Mouse (Mus musculus): ENCODE measurements around the gene Kifc5b. TPM values are rescaled to one million over a fixed set of nuclear protein-coding genes. Genes with fewer than 3 reads are reported as not detected.

Gene Kifc5b
- total and polyA plus RNA-seq, 2 experiments from 2014 or later: 3.2 to 4.7 TPM

- peak overlapping the region; percentile 78 for H3K27ac ChIP-seq
- TF ChIP-seq CTCF (IDR thresholded peaks at IDR 0.05; ENCODE audit: low read depth): no peak
- 20% methylated on average over 12 of the region's 12 CpGs for WGBS
- H3K27me3 ChIP-seq (ENCODE audit: insufficient read depth, low read length): no peaks in the 10 kb centered on the region
- H3K9ac ChIP-seq (replicated peaks; ENCODE audit: low read length): peak overlapping the region; percentile 59
- peak overlapping the region; percentile 75 for H3K4me2 ChIP-seq (ENCODE audit: low read depth, low read length)
- no peaks in the 10 kb centered on the region for H3K36me3 ChIP-seq (ENCODE audit: insufficient read depth, low read length)
- peaks cover 45% of the 10 kb centered on the region for H3K4me1 ChIP-seq (ENCODE audit: insufficient read depth, low read length)
- H3K4me3 ChIP-seq (ENCODE audit: low read length): no peak overlapping the region
- ATAC-seq (no peak), DNase-seq (ENCODE audit: low spot score) (no peak)
- no peaks in the 10 kb centered on the region for H3K9me3 ChIP-seq (ENCODE audit: low read length)
Measured at GRCm38 (mm10) chr17:26947231-26948100, 30.6 kb downstream of the Kifc5b start.

- ATAC-seq (peak; percentile 33; the same call in 1 of the 2 replicates), DNase-seq (ENCODE audit: low spot score) (peak; percentile 75)
- Histone ChIP-seq H3K36me3 (ENCODE audit: insufficient read depth, low read length) (no peaks in the 10 kb centered on the region; the same call in 1 of the 2 replicates), H3K27ac (peak overlapping the region; percentile 91), H3K4me2 (ENCODE audit: low read depth, low read length) (peak overlapping the region; percentile 89), H3K4me3 (ENCODE audit: low read length) (peak overlapping the region; percentile 69), H3K9ac (replicated peaks; ENCODE audit: low read length) (peak overlapping the region; percentile 74), H3K9me3 (ENCODE audit: low read length) (no peaks in the 10 kb centered on the region), H3K4me1 (ENCODE audit: insufficient read depth, low read length) (peaks cover 50% of the 10 kb centered on the region), H3K27me3 (ENCODE audit: insufficient read depth, low read length) (no peaks in the 10 kb centered on the region)
- 0 out of 2 replicates have a peak, but pooled peaks have one; percentile 22 for TF ChIP-seq CTCF (IDR thresholded peaks at IDR 0.05; ENCODE audit: low read depth)
- WGBS: 2% methylated on average over 41 of the region's 87 CpGs
Measured at GRCm38 (mm10) chr17:26948316-26949050, 31.6 kb downstream of the Kifc5b start.

GRCm38 (mm10) chr17:26949051-26949577, 32.2 kb downstream of the Kifc5b start:
- no peaks in the 10 kb centered on the region; the same call in 1 of the 2 replicates for H3K36me3 ChIP-seq (ENCODE audit: insufficient read depth, low read length)
- 5% methylated on average over 12 of the region's 14 CpGs for WGBS
- peak; percentile 69 for TF ChIP-seq CTCF (IDR thresholded peaks at IDR 0.05; ENCODE audit: low read depth)
- H3K27me3 ChIP-seq (ENCODE audit: insufficient read depth, low read length): no peaks in the 10 kb centered on the region
- H3K9me3 ChIP-seq (ENCODE audit: low read length): no peaks in the 10 kb centered on the region
- peaks cover 50% of the 10 kb centered on the region for H3K4me1 ChIP-seq (ENCODE audit: insufficient read depth, low read length)
- H3K9ac ChIP-seq (replicated peaks; ENCODE audit: low read length): peak overlapping the region; percentile 74
- H3K4me2 ChIP-seq (ENCODE audit: low read depth, low read length): peak overlapping the region; percentile 89
- H3K27ac ChIP-seq: peak overlapping the region; percentile 91
- ATAC-seq (peak; percentile 15), DNase-seq (ENCODE audit: low spot score) (peak; percentile 57)
- peak overlapping the region; percentile 69 for H3K4me3 ChIP-seq (ENCODE audit: low read length)

GRCm38 (mm10) chr17:26949866-26950265, 33.0 kb downstream of the Kifc5b start:
- peaks cover 50% of the 10 kb centered on the region for H3K4me1 ChIP-seq (ENCODE audit: insufficient read depth, low read length)
- peak overlapping the region; percentile 89 for H3K4me2 ChIP-seq (ENCODE audit: low read depth, low read length)
- WGBS: 32% methylated on average over 5 of the region's 5 CpGs
- peak overlapping the region; percentile 69 for H3K4me3 ChIP-seq (ENCODE audit: low read length)
- H3K9ac ChIP-seq (replicated peaks; ENCODE audit: low read length): peak overlapping the region; percentile 74
- H3K27me3 ChIP-seq (ENCODE audit: insufficient read depth, low read length): no peaks in the 10 kb centered on the region
- TF ChIP-seq CTCF (IDR thresholded peaks at IDR 0.05; ENCODE audit: low read depth): no peak
- DNase-seq (ENCODE audit: low spot score): no peak
- H3K36me3 ChIP-seq (ENCODE audit: insufficient read depth, low read length): peaks cover 3% of the 10 kb centered on the region
- ATAC-seq: no peak
- no peaks in the 10 kb centered on the region for H3K9me3 ChIP-seq (ENCODE audit: low read length)
- peak overlapping the region; percentile 91; the same call in 1 of the 2 replicates for H3K27ac ChIP-seq

- Histone ChIP-seq H3K27me3 (ENCODE audit: insufficient read depth, low read length) (no peaks in the 10 kb centered on the region), H3K4me1 (ENCODE audit: insufficient read depth, low read length) (peaks cover 48% of the 10 kb centered on the region), H3K4me2 (ENCODE audit: low read depth, low read length) (peak overlapping the region; percentile 89), H3K4me3 (ENCODE audit: low read length) (peak overlapping the region; percentile 35), H3K9me3 (ENCODE audit: low read length) (no peaks in the 10 kb centered on the region), H3K9ac (replicated peaks; ENCODE audit: low read length) (peak overlapping the region; percentile 43), H3K27ac (peak overlapping the region; percentile 71), H3K36me3 (ENCODE audit: insufficient read depth, low read length) (peaks cover 11% of the 10 kb centered on the region)
- ATAC-seq (no peak), DNase-seq (ENCODE audit: low spot score) (no peak)
- 21% methylated on average over 7 of the region's 7 CpGs for WGBS
- TF ChIP-seq CTCF (IDR thresholded peaks at IDR 0.05; ENCODE audit: low read depth): no peak
Measured at GRCm38 (mm10) chr17:26950560-26951288, 33.8 kb downstream of the Kifc5b start.

GRCm38 (mm10) chr17:26951406-26951805, 34.5 kb downstream of the Kifc5b start:
- WGBS: 0% methylated on average over 9 of the region's 11 CpGs
- peak overlapping the region; percentile 71 for H3K27ac ChIP-seq
- TF ChIP-seq CTCF (IDR thresholded peaks at IDR 0.05; ENCODE audit: low read depth): no peak
- H3K36me3 ChIP-seq (ENCODE audit: insufficient read depth, low read length): peaks cover 16% of the 10 kb centered on the region
- peak overlapping the region; percentile 35 for H3K4me3 ChIP-seq (ENCODE audit: low read length)
- no peaks in the 10 kb centered on the region for H3K27me3 ChIP-seq (ENCODE audit: insufficient read depth, low read length)
- peak; percentile 81 for ATAC-seq
- H3K4me2 ChIP-seq (ENCODE audit: low read depth, low read length): peak overlapping the region; percentile 89
- no peaks in the 10 kb centered on the region for H3K9me3 ChIP-seq (ENCODE audit: low read length)
- peaks cover 42% of the 10 kb centered on the region for H3K4me1 ChIP-seq (ENCODE audit: insufficient read depth, low read length)
- DNase-seq (ENCODE audit: low spot score): peak; percentile 94
- peak overlapping the region; percentile 43 for H3K9ac ChIP-seq (replicated peaks; ENCODE audit: low read length)
